Mouse (Mus musculus) gastrocnemius, postnatal 14 days (tissue): Measurements from ENCODE around the gene Cdc34. TPM values are rescaled to one million over a fixed set of nuclear protein-coding genes. Genes with fewer than 3 reads are reported as not detected.
"Not testable (repeated sequence)": the region's sequence is repeated elsewhere in the genome, so short reads cannot be mapped to it uniquely, and the experiment has no call there.

Source experiments
- DNase-seq: peaks from one replicate; pipeline ENCODE4 v3.0.0; 2021; ENCODE audit warnings: mixed read lengths
- intact Hi-C: fragments of 180-260 bp; cut with DNase I; formaldehyde crosslinking; loops from one replicate; pipeline ENCODE4 v1.15.1; 2025; ENCODE audit warnings: low total_unique reads
- total RNA-seq, 2 experiments: library from RNA; stranded (reverse); gene quantifications; 2 replicates each; pipeline ENCODE4 v1.2.3; 2021

Cdc34 gene
- total RNA-seq, 2 experiments from 2014 or later = 314 to 321 TPM

DNA sequence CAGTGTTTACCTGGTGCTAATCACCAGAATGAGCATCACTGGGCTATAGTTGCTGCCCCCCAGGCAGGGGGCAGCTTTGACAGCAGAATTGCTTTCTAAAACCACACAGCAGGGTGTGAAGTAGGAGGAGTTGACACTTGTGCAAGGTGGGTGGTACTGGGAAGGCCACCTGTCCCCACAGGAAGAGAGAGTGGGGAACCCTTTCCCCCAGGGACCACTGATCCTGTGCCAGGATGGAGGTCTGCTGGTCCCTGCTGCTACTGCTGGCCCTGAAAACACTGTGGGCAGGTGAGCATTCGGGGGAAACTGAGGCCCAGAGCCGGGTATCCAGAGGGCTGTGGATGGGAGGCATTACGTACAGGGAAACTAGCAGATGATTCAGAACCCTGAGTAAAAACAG, 7.2 kb downstream of the Cdc34 start:
- no peak for DNase-seq
- intact Hi-C loops = no loop called here

DNA sequence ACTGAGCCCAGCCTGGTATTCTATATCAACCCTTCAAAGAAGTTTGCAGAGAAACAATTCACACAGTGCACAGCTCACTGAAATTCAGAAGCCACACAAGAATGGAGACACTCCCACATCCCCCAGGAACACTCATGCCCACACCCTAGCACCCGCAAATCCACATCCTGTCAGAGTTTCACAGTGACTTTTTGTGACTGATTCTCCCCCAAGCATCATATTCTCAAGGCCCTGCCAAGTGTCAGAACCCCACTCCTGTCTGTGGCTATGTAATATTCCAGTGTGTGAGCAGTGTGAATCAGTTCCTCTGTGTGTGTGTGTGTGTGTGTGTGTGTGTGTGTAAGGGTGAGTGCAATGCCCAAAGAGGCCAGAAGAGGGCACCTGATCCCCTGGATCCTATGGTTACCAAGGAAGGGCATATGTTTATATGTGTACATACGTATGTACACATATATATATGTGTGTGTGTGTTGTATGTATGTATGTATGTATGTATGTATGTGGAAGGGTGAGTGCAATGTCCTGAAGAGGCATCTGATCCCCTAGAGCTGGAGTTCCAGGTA, 10.1 kb downstream of the Cdc34 start:
- intact Hi-C loops = loop anchor here (5.0 kb wide), 1 partner anchor 95 kb away; no protein-coding TSS in a partner anchor
- DNase-seq = no peak

GRCm38 (mm10) chr10:79693580-79694378, 11.8 kb downstream of the Cdc34 start:
- DNase-seq = no peak
- intact Hi-C loops = loop anchor here (5.0 kb wide), 1 partner anchor 94 kb away; no protein-coding TSS in a partner anchor

GRCm38 (mm10) chr10:79694379-79694655, 12.3 kb downstream of the Cdc34 start:
- DNase-seq = no peak

DNA sequence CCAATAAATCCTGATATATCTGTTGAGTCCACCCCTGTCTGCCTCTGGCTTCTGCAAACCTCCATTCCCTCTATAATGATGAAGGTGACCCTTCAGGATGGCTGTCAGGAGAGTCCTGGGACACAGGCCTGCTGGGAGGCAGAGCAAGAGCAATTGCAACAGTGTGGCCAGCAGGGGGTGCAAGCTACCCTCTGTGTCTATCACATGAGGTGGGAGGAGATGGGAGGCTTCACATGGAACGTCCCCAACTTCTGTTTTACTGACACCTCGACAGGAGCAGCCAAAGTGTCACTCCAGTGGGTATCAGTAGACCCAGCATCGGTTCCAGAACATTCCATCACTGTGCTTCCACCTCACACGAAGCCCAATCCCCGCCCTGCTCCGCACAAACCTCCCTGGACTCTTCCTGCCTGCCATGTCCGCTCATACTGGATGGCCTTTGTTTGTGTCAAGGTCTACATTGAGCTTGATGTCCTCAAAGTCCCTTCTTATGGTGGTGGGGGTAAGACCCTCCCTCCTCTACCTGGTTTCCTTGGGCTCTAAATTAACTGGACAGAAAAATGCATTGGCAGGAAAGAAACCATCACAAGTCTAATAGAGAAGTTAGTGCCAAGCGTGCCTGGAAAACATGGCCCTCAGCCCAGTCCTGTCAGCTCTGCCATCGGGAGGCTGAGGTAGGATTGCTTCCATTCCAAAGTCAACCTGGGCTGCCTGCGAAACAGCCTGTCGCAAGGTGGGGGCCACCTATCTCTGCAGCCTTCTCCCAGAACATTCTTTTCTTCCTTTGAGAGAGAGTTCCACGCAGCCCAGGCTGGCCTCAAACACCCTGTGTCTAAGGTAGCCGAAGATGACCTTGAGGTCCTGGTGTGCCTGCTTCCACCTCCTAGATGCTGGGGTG, 13.5 kb downstream of the Cdc34 start:
- intact Hi-C loops = no loop called here
- DNase-seq = peak; percentile 86

More at GRCm38 (mm10) chr10:79694379-79694655, 12.3 kb downstream of the Cdc34 start:
- intact Hi-C loops = loop anchor here (5.0 kb wide), 1 partner anchor 93 kb away; no protein-coding TSS in a partner anchor

DNA sequence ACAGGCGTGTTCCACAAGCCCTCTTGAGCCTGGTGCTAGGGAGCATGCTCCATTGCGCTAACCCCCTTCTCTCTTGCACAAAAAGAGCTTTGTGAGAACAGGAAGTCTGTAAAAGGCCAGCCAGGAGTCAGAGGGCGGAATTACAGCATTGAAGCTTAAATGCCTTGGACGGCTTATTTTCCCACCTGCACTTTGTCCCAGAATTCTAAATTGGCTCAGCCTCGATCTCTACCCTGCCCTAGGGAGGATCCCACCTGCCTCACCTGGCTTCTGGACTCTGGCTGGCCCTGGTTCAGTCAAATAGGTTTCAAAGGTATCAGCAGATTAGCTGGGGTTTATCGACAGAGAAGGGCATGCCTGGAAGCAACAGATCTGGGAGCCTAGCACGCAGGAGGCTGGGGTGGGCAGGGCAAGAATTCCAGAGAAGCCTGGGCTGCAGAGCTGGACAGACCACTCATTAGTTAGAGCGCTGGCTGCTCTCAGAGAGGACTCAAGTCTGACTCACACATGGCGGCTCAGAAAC, 14.2 kb downstream of the Cdc34 start:
- intact Hi-C loops = no loop called here
- DNase-seq = no peak

- intact Hi-C loops = no loop called here
- DNase-seq = no peak
These were observed 15.9 kb downstream of the Cdc34 start for GRCm38 (mm10) chr10:79697916-79698315.

DNA sequence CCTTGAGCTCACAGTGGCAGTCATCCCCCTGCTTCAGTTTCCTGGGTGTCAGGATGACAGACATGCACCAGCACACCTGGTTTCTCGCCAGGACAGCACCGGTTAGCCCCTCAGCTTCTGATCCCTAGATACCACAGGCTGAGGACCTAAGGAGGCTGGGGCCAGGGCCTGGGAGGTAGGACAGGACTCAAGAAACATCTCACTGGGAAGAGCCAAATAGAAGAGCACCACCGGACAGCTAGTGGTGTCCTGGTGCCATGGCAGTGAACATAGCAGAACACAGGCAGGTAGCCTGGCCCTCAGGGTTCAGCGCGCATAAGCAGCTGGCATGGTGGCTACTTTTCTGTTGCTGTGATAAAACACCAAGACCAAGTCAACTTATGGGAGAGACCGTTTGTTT, 16.5 kb downstream of the Cdc34 start:
- DNase-seq = no peak
- intact Hi-C loops = no loop called here

GRCm38 (mm10) chr10:79700676-79701075, 18.7 kb downstream of the Cdc34 start:
- intact Hi-C loops = no loop called here
- peak; percentile 2 for DNase-seq

GRCm38 (mm10) chr10:79701443-79702129, 19.6 kb downstream of the Cdc34 start:
- DNase-seq = peak; percentile 7
- intact Hi-C loops = no loop called here

DNA sequence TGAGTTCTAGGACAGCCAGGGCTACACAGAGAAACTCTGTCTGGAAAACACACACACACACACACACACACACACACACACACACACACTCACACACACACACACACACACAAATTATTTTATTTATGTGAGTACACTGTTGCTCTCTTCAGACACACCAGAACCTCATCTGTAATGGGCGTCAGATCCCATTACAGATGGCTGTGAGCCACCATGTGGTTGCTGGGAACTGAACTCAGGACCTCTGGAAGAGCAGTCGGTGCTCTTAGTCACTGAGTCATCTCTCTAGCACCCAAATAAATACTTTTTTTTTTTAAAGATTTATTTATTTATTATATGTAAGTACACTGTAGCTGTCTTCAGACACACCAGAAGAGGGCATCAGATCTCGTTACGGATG, 21.0 kb downstream of the Cdc34 start:
- intact Hi-C loops = not testable (repeated sequence)

DNA sequence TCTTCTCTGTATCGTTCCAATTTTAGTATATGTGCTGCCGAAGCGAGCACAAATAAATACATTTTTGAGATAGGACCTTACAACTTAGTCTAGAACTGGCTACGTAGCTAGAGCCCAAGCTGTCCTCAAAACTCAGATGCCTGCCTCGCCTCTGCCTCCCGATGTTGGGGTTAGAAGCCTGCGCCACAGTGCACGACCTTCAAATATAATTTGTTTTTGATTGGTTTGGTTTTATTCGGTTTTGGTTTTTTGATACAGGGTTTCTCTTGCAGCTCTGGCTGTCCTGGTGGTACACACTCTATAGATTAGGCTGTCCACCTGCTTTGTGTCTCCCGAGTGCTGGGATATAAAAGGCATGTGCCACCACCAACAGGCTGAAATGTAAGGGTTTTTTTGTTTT, 21.5 kb downstream of the Cdc34 start:
- intact Hi-C loops = no loop called here
- peak; percentile 2 for DNase-seq

More for the DNA sequence above, 21.0 kb downstream of the Cdc34 start:
- not testable (repeated sequence) for DNase-seq

GRCm38 (mm10) chr10:79704065-79704969, 22.3 kb downstream of the Cdc34 start, which contains the start of gene Bsg:
Gene Bsg (plus strand): TSS chr10:79704491.
- intact Hi-C loops = no loop called here
- peak; percentile 99 for DNase-seq

GRCm38 (mm10) chr10:79704970-79705360, 23.0 kb downstream of the Cdc34 start:
- peak; percentile 10 for DNase-seq
- intact Hi-C loops = no loop called here

- intact Hi-C loops = no loop called here
- peak; percentile 4 for DNase-seq
These were observed 24.0 kb downstream of the Cdc34 start for GRCm38 (mm10) chr10:79705951-79706350.

DNA sequence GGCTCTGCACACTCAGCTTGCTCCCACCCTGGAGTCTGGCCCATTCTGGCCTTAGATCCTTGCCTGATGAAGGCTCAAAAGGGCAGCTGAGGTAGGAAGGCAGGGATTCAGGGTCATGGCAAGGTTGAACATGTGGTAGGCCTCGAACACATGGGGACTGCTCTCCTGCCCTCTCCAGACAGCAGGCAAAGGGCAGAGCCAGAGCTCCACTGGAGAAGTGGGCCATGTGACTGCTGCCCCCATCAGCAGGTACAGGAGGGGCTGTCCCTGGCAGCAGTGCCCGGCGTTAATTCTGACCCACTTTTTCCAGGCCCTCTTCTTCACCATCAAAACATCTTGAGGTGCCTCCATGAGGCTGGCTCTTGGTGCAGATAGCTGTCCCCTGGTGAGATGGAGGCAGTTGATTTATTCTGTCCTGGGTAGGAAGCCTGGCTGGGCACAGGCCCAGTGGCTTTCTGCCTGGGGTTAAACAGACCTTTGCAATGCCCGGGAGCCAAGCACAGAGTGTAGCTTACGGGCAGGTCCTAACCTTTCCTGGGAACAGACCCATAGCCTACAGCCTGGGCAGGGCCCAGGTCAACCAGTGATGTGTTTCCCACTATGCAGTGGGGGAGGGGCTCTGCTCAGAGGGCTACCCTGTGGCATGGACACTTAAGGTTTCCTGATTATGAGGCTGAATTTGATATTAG, 24.6 kb downstream of the Cdc34 start:
- DNase-seq = peak; percentile 63
- intact Hi-C loops = no loop called here

GRCm38 (mm10) chr10:79707162-79707561, 25.2 kb downstream of the Cdc34 start:
- intact Hi-C loops = no loop called here
- DNase-seq = no peak

GRCm38 (mm10) chr10:79707759-79708158, 25.8 kb downstream of the Cdc34 start:
- DNase-seq = no peak

More at GRCm38 (mm10) chr10:79707759-79708158, 25.8 kb downstream of the Cdc34 start:
- intact Hi-C loops = no loop called here
